ENCODE assay signal across 7 mouse cellular contexts in the genomic region with DNA sequence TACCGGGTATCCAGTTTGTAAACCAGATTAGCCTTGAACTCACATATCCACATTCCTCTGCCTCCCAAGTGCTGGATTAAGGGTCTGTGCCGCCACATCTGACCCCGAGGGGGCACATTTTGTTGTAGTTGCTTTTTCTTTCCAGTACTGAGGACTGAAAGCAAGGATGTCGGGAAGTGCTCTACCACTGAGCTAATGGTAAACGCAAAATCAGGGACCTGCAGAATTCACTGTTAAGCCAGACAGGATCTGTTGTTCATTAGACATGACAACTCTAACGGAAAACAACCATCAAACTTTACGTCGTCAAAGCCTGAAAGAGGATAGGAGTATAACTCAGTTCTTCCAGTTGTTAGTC. TPM values are rescaled to one million over a fixed set of nuclear protein-coding genes. Genes with fewer than 3 reads are reported as not detected.
DNase-seq lines count a peak whose midpoint lies in the region; ATAC-seq and TF ChIP-seq lines count a peak whose summit lies in the region.

No protein-coding gene starts in this region.

- DNase-seq in lung, postnatal 0 days (ENCODE audit: low spot score): no peak
- DNase-seq in lung, postnatal 25 days (ENCODE audit: low spot score): no peak
- no peak for DNase-seq in midbrain, embryonic 14.5 days
- DNase-seq in cerebellum, adult 8-10 months: no peak

- H3K27me3 ChIP-seq in lung, postnatal 0 days (replicated peaks; ENCODE audit: insufficient read depth, low read length): no peaks in the 10 kb centered on the region
- no peaks in the 10 kb centered on the region for H3K27me3 ChIP-seq in embryonic facial prominence, embryonic 15.5 days
- no peaks in the 10 kb centered on the region for H3K27me3 ChIP-seq in hindbrain, embryonic 16.5 days (replicated peaks; ENCODE audit: control insufficient read depth, insufficient read depth, low read length)
- no peaks in the 10 kb centered on the region for H3K27me3 ChIP-seq in midbrain, embryonic 14.5 days (ENCODE audit: control insufficient read depth, insufficient read depth, low read length)

- H3K4me1 ChIP-seq in lung, postnatal 0 days (ENCODE audit: insufficient read depth, low read depth, low read length): no peaks in the 10 kb centered on the region; the same call in 1 of the 2 replicates
- peaks cover 13% of the 10 kb centered on the region; the same call in 1 of the 2 replicates for H3K4me1 ChIP-seq in embryonic facial prominence, embryonic 15.5 days
- H3K4me1 ChIP-seq in hindbrain, embryonic 16.5 days (ENCODE audit: control insufficient read depth, insufficient read depth, low read depth, low read length): peaks cover 19% of the 10 kb centered on the region
- H3K4me1 ChIP-seq in midbrain, embryonic 14.5 days (ENCODE audit: control insufficient read depth, insufficient read depth, low read length): peaks cover 23% of the 10 kb centered on the region

- peak; percentile 25 for ATAC-seq in lung, postnatal 0 days
- 0 out of 2 replicates have a peak, but pooled peaks have one; percentile 15 for ATAC-seq in embryonic facial prominence, embryonic 15.5 days (ENCODE audit: insufficient number of reproducible peaks, low FRiP score, low TSS enrichment, low read depth)
- ATAC-seq in hindbrain, embryonic 16.5 days: peak; percentile 74
- no peak; the same call in 1 of the 2 replicates for ATAC-seq in midbrain, embryonic 14.5 days (ENCODE audit: low FRiP score, low TSS enrichment)
- no peak for ATAC-seq in megakaryocyte-erythroid progenitor cell, adult 5-6 weeks (replicated peaks; ENCODE audit: low FRiP score, low TSS enrichment, poor library complexity, severe bottlenecking)

- peak overlapping the region; percentile 85 for H3K4me3 ChIP-seq in lung, postnatal 0 days (ENCODE audit: low read depth, low read length)
- peak overlapping the region; percentile 81 for H3K4me3 ChIP-seq in embryonic facial prominence, embryonic 15.5 days (replicated peaks)
- peak overlapping the region; percentile 94 for H3K4me3 ChIP-seq in hindbrain, embryonic 16.5 days (ENCODE audit: low read length)
- H3K4me3 ChIP-seq in midbrain, embryonic 14.5 days (replicated peaks; ENCODE audit: low read depth, low read length): peak overlapping the region; percentile 87

- peaks cover 5% of the 10 kb centered on the region; the same call in 1 of the 2 replicates for H3K36me3 ChIP-seq in lung, postnatal 0 days (ENCODE audit: insufficient read depth, low read length)
- peaks cover 18% of the 10 kb centered on the region for H3K36me3 ChIP-seq in embryonic facial prominence, embryonic 15.5 days
- peaks cover 11% of the 10 kb centered on the region for H3K36me3 ChIP-seq in hindbrain, embryonic 16.5 days (ENCODE audit: control insufficient read depth, insufficient read depth, low read length)
- peaks cover 22% of the 10 kb centered on the region for H3K36me3 ChIP-seq in midbrain, embryonic 14.5 days (ENCODE audit: control insufficient read depth, insufficient read depth, low read length)

- WGBS in lung, postnatal 0 days: 2% methylated on average over 8 of the region's 8 CpGs
- 1% methylated on average over 8 of the region's 8 CpGs for WGBS in embryonic facial prominence, embryonic 15.5 days
- 3% methylated on average over 8 of the region's 8 CpGs for WGBS in hindbrain, embryonic 16.5 days
- WGBS in midbrain, embryonic 14.5 days: 1% methylated on average over 8 of the region's 8 CpGs

- peak; percentile 20; the same call in 1 of the 2 replicates for TF ChIP-seq CTCF in lung, postnatal 0 days (IDR thresholded peaks at IDR 0.05)

- H3K9ac ChIP-seq in lung, postnatal 0 days (replicated peaks; ENCODE audit: low read depth): peak overlapping the region; percentile 20
- H3K9ac ChIP-seq in embryonic facial prominence, embryonic 15.5 days: peak overlapping the region; percentile 29
- peak overlapping the region; percentile 72 for H3K9ac ChIP-seq in hindbrain, embryonic 16.5 days (ENCODE audit: low read depth, low read length)
- H3K9ac ChIP-seq in midbrain, embryonic 14.5 days (replicated peaks; ENCODE audit: low read length): peak overlapping the region; percentile 86

- peak overlapping the region; percentile 57 for H3K4me2 ChIP-seq in lung, postnatal 0 days (replicated peaks; ENCODE audit: low read depth, low read length)
- peak overlapping the region; percentile 69 for H3K4me2 ChIP-seq in embryonic facial prominence, embryonic 15.5 days (replicated peaks)
- H3K4me2 ChIP-seq in hindbrain, embryonic 16.5 days (ENCODE audit: low read length): peak overlapping the region; percentile 78
- H3K4me2 ChIP-seq in midbrain, embryonic 14.5 days (ENCODE audit: low read length): peak overlapping the region; percentile 63

- H3K9me3 ChIP-seq in lung, postnatal 0 days (ENCODE audit: low read length): no peaks in the 10 kb centered on the region
- no peaks in the 10 kb centered on the region for H3K9me3 ChIP-seq in embryonic facial prominence, embryonic 15.5 days (replicated peaks)
- no peaks in the 10 kb centered on the region for H3K9me3 ChIP-seq in hindbrain, embryonic 16.5 days (ENCODE audit: control insufficient read depth, low read length)
- no peaks in the 10 kb centered on the region for H3K9me3 ChIP-seq in midbrain, embryonic 14.5 days (ENCODE audit: control insufficient read depth, low read length)

- no peak for TF ChIP-seq EP300 in lung, postnatal 0 days (IDR thresholded peaks at IDR 0.05)

- H3K27ac ChIP-seq in lung, postnatal 0 days (ENCODE audit: low read length): peak overlapping the region; percentile 51
- peak overlapping the region; percentile 71; the same call in 1 of the 2 replicates for H3K27ac ChIP-seq in embryonic facial prominence, embryonic 15.5 days (replicated peaks)
- H3K27ac ChIP-seq in hindbrain, embryonic 16.5 days (ENCODE audit: low read depth, low read length): peak overlapping the region; percentile 88
- peak overlapping the region; percentile 90 for H3K27ac ChIP-seq in midbrain, embryonic 14.5 days (replicated peaks; ENCODE audit: low read depth, low read length)

RNA-seq across cellular contexts. Expression of gene Mtch2, which starts 0.4 kb away (rescaled TPM):
- 193 and 200 TPM in 2 replicates for polyA plus RNA-seq in lung, postnatal 0 days (2015; fragmentation: Nextera tagmentation; extraction: Ambion mirVana)
- 175 and 188 TPM in 2 replicates for polyA plus RNA-seq in embryonic facial prominence, embryonic 15.5 days (2015; fragmentation: Nextera tagmentation; extraction: Ambion mirVana)
- 256 and 257 TPM in 2 replicates for polyA plus RNA-seq in hindbrain, embryonic 16.5 days (2015; fragmentation: Nextera tagmentation; extraction: Ambion mirVana)
- polyA plus RNA-seq in midbrain, embryonic 14.5 days (2014; fragmentation: Nextera tagmentation; extraction: Ambion mirVana): 280 and 285 TPM in 2 replicates
- total RNA-seq in megakaryocyte-erythroid progenitor cell, adult 5-6 weeks (2014; fragmentation: Nextera tagmentation): 145 and 167 TPM in 2 replicates
- 159 and 166 TPM in 2 replicates for total RNA-seq in megakaryocyte-erythroid progenitor cell, adult 5-6 weeks (2017)

RNA-seq across cellular contexts. Expression of gene C1qtnf4, which starts 39.1 kb away (rescaled TPM):
- 6.2 and 8.2 TPM in 2 replicates for polyA plus RNA-seq in lung, postnatal 0 days (2015; fragmentation: Nextera tagmentation; extraction: Ambion mirVana)
- polyA plus RNA-seq in embryonic facial prominence, embryonic 15.5 days (2015; fragmentation: Nextera tagmentation; extraction: Ambion mirVana): 20.5 and 20.8 TPM in 2 replicates
- 19.8 and 26.6 TPM in 2 replicates for polyA plus RNA-seq in hindbrain, embryonic 16.5 days (2015; fragmentation: Nextera tagmentation; extraction: Ambion mirVana)
- 95.3 and 152 TPM in 2 replicates for polyA plus RNA-seq in midbrain, embryonic 14.5 days (2014; fragmentation: Nextera tagmentation; extraction: Ambion mirVana)
- total RNA-seq in megakaryocyte-erythroid progenitor cell, adult 5-6 weeks (2014; fragmentation: Nextera tagmentation): not detected in 2 replicates
- not detected in 2 replicates for total RNA-seq in megakaryocyte-erythroid progenitor cell, adult 5-6 weeks (2017)

RNA-seq across cellular contexts. Expression of gene Kbtbd4, which starts 58.0 kb away (rescaled TPM):
- 18.1 and 21.3 TPM in 2 replicates for polyA plus RNA-seq in lung, postnatal 0 days (2015; fragmentation: Nextera tagmentation; extraction: Ambion mirVana)
- 37.4 and 37.6 TPM in 2 replicates for polyA plus RNA-seq in embryonic facial prominence, embryonic 15.5 days (2015; fragmentation: Nextera tagmentation; extraction: Ambion mirVana)
- polyA plus RNA-seq in hindbrain, embryonic 16.5 days (2015; fragmentation: Nextera tagmentation; extraction: Ambion mirVana): 56.7 and 61.4 TPM in 2 replicates
- polyA plus RNA-seq in midbrain, embryonic 14.5 days (2014; fragmentation: Nextera tagmentation; extraction: Ambion mirVana): 48.6 and 55.2 TPM in 2 replicates
- 14.3 and 18.7 TPM in 2 replicates for total RNA-seq in megakaryocyte-erythroid progenitor cell, adult 5-6 weeks (2014; fragmentation: Nextera tagmentation)
- total RNA-seq in megakaryocyte-erythroid progenitor cell, adult 5-6 weeks (2017): 28.6 and 32.0 TPM in 2 replicates

RNA-seq across cellular contexts. Expression of gene Ndufs3, which starts 58.1 kb away (rescaled TPM):
- 146 and 159 TPM in 2 replicates for polyA plus RNA-seq in lung, postnatal 0 days (2015; fragmentation: Nextera tagmentation; extraction: Ambion mirVana)
- 194 and 204 TPM in 2 replicates for polyA plus RNA-seq in embryonic facial prominence, embryonic 15.5 days (2015; fragmentation: Nextera tagmentation; extraction: Ambion mirVana)
- polyA plus RNA-seq in hindbrain, embryonic 16.5 days (2015; fragmentation: Nextera tagmentation; extraction: Ambion mirVana): 221 and 244 TPM in 2 replicates
- 212 and 214 TPM in 2 replicates for polyA plus RNA-seq in midbrain, embryonic 14.5 days (2014; fragmentation: Nextera tagmentation; extraction: Ambion mirVana)
- total RNA-seq in megakaryocyte-erythroid progenitor cell, adult 5-6 weeks (2014; fragmentation: Nextera tagmentation): 200 and 247 TPM in 2 replicates
- total RNA-seq in megakaryocyte-erythroid progenitor cell, adult 5-6 weeks (2017): 96.1 and 109 TPM in 2 replicates

Comparison
In these comparisons a context has a peak if more than half of its experiments do, and no peak if none do; other contexts are left out.
1. ATAC-seq: peak in lung, postnatal 0 days (single experiment), embryonic facial prominence, embryonic 15.5 days (single experiment) and hindbrain, embryonic 16.5 days (single experiment); none in midbrain, embryonic 14.5 days (single experiment) and megakaryocyte-erythroid progenitor cell, adult 5-6 weeks (single experiment).
2. H3K9ac ChIP-seq: peak in every context shown above with its lines; median percentile 86 in midbrain, embryonic 14.5 days; 72 in hindbrain, embryonic 16.5 days; 29 in embryonic facial prominence, embryonic 15.5 days; 20 in lung, postnatal 0 days.
3. Peak in every context shown above with its lines, with median percentiles within 50 percentile points of each other: H3K27ac ChIP-seq, H3K4me2 ChIP-seq and H3K4me3 ChIP-seq.